Mouse (Mus musculus) liver, postnatal 0 days (tissue): ENCODE measurements around the gene Mc3r. TPM values are rescaled to one million over a fixed set of nuclear protein-coding genes. Genes with fewer than 3 reads are reported as not detected.

Source experiments
- ATAC-seq: fragments of 200-750 bp; cut with Nextera tagmentation; 2 replicates; pipeline ENCODE4 v1.8.0; 2017; ENCODE audit warnings: mild to moderate bottlenecking, moderate library complexity
- DNase-seq: peaks from one replicate; pipeline ENCODE4 v3.0.0-alpha.2; 2016
- H3K27ac ChIP-seq: fragments of 300-500 bp; sonication (generic); 2 replicates; pipeline ENCODE4 v1.5.1; 2014; ENCODE audit warnings: antibody characterized with exemption, moderate library complexity, mild to moderate bottlenecking, low read depth
- H3K27me3 ChIP-seq: fragments of 300-500 bp; sonication (generic); 2 replicates; pipeline ENCODE4 v1.6.1; 2014; ENCODE audit warnings: low read length, control low read depth, mixed read lengths; ENCODE audit not compliant: insufficient read depth
- H3K36me3 ChIP-seq: fragments of 300-500 bp; sonication (generic); replicated peaks from 2 replicates; pipeline ENCODE4 v1.6.1; 2014; ENCODE audit warnings: mild to moderate bottlenecking, control low read depth, low read length, moderate library complexity, mixed read lengths; ENCODE audit not compliant: insufficient read depth
- H3K4me1 ChIP-seq: fragments of 300-500 bp; sonication (generic); 2 replicates; pipeline ENCODE4 v1.6.1; 2014; ENCODE audit warnings: antibody characterized with exemption, mild to moderate bottlenecking, control low read depth; ENCODE audit not compliant: insufficient read depth
- H3K4me2 ChIP-seq: fragments of 300-500 bp; sonication (generic); 2 replicates; pipeline ENCODE4 v1.6.1; 2014; ENCODE audit warnings: low read depth, mild to moderate bottlenecking, low read length, moderate library complexity, mixed read lengths
- H3K4me3 ChIP-seq: fragments of 300-500 bp; sonication (generic); 2 replicates; pipeline ENCODE4 v1.5.1; 2014; ENCODE audit warnings: low read depth, low read length
- H3K9ac ChIP-seq: fragments of 300-500 bp; sonication (generic); replicated peaks from 2 replicates; pipeline ENCODE4 v1.6.1; 2014; ENCODE audit warnings: mild to moderate bottlenecking, moderate library complexity
- H3K9me3 ChIP-seq: fragments of 300-500 bp; sonication (generic); 2 replicates; pipeline ENCODE4 v1.6.1; 2016; ENCODE audit warnings: mild to moderate bottlenecking, control low read depth, low read length, mixed read lengths
- CTCF ChIP-seq: sonication (generic); IDR thresholded peaks from 2 replicates; pipeline ENCODE4 v1.5.1; 2016; ENCODE audit warnings: antibody characterized with exemption, low read depth
- EP300 ChIP-seq: IDR thresholded peaks from 2 replicates; pipeline ENCODE4 v1.6.1; 2016; ENCODE audit warnings: antibody characterized with exemption, low read depth, mild to moderate bottlenecking
- WGBS: fragments of 180-500 bp; shearing (Covaris S2); extraction: QIAGEN DNeasy Blood & Tissue Kit; methylation state at CpG from one replicate; pipeline ENCODE4 v1.1.7; 2014; ENCODE audit not compliant: insufficient replicate concordance; 5-methylcytosine and 5-hydroxymethylcytosine counted together
- polyA plus RNA-seq: library from polyadenylated mRNA; unstranded; fragments of >200 nt; fragmentation: Nextera tagmentation; extraction: Ambion mirVana; gene quantifications from 2 replicates; pipeline ENCODE4 v1.2.1, GENCODE M21; 2015

Mc3r gene
- polyA plus RNA-seq, 1 experiment from 2014 or later, result not detected

DNA sequence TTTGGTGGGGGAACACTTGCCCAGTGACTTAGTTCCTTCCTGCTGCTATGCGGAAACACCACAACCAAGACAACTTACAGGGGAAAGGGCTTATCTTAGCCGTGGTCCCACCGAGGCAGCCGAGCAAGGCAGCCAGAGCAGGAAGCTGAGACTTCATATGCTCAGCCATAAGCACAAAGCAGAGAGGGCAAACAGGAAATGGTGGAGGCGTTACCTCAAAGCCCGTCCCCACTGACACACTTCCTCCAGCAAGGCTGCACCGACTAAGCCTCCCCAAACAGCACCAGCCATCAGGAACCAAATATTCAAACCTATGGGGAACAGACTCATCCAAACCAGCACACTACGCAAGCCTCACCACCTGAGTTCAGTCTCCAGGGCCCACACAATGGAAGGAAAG lies 26.4 kb downstream of the Mc3r start:
- ATAC-seq, result no peak
- no peak overlapping the region for H3K9ac ChIP-seq
- WGBS, result 49% methylated on average over 8 of the region's 8 CpGs

DNA sequence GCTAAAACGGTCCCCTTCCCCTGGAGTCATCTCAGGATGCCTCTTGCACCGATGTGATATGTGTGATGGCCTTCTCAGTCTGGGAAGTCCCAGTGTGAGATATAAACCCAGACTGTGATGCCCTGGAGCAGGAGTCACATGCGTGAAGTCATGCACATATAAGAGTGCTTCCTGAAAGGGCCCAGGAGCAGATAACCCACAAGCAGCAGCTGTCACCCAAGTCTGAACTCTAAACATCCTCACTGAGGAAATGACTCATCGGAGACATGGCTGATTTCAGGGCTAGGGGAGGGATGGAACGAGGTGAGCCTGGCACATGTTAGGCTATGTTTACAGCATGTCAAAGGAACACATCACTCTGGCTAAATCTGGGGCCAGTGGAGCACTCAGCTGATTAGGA lies 27.9 kb downstream of the Mc3r start:
- Histone ChIP-seq H3K27me3 (no peaks in the 10 kb centered on the region), H3K9ac (no peak overlapping the region), H3K4me3 (no peak overlapping the region), H3K27ac (no peak overlapping the region), H3K4me2 (no peak overlapping the region), H3K9me3 (no peaks in the 10 kb centered on the region), H3K36me3 (no peaks in the 10 kb centered on the region), H3K4me1 (no peaks in the 10 kb centered on the region)
- DNase-seq, result no peak
- no peak for TF ChIP-seq EP300
- no peak for TF ChIP-seq CTCF
- 35% methylated on average over 5 of the region's 5 CpGs for WGBS
- peak; percentile 70 for ATAC-seq

More for the DNA sequence above, 26.4 kb downstream of the Mc3r start:
- Histone ChIP-seq H3K27me3 (no peaks in the 10 kb centered on the region), H3K27ac (no peak overlapping the region), H3K36me3 (no peaks in the 10 kb centered on the region), H3K4me3 (no peak overlapping the region), H3K4me1 (no peaks in the 10 kb centered on the region), H3K9me3 (no peaks in the 10 kb centered on the region), H3K4me2 (no peak overlapping the region)
- TF ChIP-seq CTCF (no peak), EP300 (no peak)
- no peak for DNase-seq

DNA sequence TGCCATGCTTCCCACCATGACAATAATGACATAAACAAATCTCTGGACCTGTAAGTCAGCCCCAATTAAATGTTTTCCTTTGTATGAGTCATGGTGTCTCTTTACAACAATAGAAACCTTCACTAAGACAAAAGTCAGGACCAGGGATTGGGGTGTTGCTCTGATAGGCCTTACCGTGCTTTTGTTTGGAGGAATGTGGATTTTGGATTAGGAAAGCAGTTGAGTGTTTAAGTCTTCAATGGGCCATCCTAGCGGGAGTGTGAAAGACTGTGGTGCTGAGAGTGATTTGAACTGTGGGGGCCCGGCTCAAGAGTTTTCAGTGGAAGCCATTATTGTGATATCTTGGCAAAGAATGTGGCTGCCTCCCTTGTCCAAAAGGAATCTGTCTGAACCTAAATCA lies 30.7 kb downstream of the Mc3r start:
- 74% methylated on average over 3 of the region's 3 CpGs for WGBS
- TF ChIP-seq CTCF (no peak), EP300 (no peak)
- ATAC-seq (no peak), DNase-seq (no peak)
- Histone ChIP-seq H3K4me3 (no peak overlapping the region), H3K4me1 (no peaks in the 10 kb centered on the region), H3K36me3 (no peaks in the 10 kb centered on the region), H3K9ac (no peak overlapping the region), H3K27me3 (no peaks in the 10 kb centered on the region), H3K4me2 (no peak overlapping the region), H3K27ac (no peak overlapping the region), H3K9me3 (no peaks in the 10 kb centered on the region)

DNA sequence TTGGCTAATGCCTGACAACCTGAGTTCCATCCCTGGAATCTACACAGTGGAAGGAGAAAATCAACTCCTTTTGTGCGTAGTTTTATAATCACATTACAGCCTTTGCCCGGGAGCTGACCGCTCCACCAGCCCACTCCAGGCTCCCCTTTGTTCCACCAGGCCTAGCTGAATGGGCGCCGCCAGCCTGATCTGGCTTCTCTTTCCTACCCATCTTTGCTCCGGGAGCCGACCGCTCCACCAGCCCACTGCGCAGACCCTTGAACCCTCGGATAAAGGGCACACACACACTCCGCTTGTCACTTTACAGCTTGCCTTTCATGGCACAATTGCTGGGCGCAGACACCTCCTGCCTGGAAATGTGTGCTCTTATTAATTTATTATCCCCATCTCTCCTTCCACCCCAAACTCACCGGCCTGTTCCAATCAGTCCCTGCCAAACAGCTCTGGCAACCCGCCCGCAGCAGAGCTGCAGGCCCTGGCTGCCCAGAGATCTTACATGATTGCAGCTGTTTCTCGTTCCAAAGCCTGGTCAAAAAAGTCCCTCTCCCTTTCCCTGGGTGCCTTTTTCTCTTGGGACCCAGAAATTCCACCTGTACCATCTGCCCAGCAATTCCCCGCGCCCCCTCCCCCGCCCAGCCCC lies 33.9 kb downstream of the Mc3r start:
- no peaks in the 10 kb centered on the region for H3K4me1 ChIP-seq
- H3K9me3 ChIP-seq, result no peaks in the 10 kb centered on the region
- H3K9ac ChIP-seq, result no peak overlapping the region
- no peak overlapping the region for H3K4me2 ChIP-seq
- H3K27me3 ChIP-seq, result no peaks in the 10 kb centered on the region
- ATAC-seq, result no peak
- H3K36me3 ChIP-seq, result no peaks in the 10 kb centered on the region
- TF ChIP-seq EP300 (no peak), CTCF (no peak)
- no peak overlapping the region for H3K27ac ChIP-seq
- WGBS, result 81% methylated on average over 19 of the region's 19 CpGs
- no peak for DNase-seq
- no peak overlapping the region for H3K4me3 ChIP-seq

DNA sequence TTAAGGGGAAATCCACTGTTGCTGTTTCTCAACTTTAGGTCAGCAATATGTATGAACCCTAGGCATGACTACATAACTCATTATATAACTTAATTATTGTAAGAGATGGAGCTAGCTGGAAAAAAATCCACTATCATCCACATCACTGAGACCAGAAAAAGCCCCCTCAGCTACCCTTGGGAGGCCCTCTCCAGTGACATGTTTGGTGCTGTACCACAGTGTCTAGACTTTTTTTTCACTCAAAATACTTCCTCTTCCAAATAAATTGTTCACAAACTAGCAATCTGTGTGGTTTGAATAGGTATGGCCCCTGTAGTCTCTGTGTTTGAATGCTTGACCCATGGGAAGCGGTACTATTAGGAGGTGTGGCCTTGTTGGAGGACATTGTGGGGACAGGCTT lies 39.4 kb downstream of the Mc3r start:
- H3K9me3 ChIP-seq, result no peaks in the 10 kb centered on the region
- H3K27ac ChIP-seq, result no peak overlapping the region
- WGBS, result 75% methylated on average over 1 of the region's 1 CpGs

DNA sequence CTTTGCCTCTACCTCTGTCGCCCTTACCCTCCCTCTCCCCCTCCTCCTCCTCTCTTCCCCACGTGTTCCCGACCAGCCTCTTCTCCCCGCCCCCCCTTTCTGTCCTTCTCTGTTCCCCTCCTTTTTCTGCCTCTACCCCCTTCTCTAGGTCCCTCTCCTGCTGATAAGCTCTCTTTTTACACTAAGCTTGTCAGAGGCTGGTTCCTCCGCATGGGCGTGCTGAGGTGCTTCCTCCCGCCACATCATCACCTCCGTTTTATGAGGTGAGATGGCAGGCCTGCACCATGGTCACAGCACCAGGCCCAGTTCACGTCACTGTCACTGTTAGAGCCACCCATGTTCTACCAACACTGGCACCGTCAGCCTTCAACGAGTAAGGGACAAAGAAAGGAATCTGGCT lies 40.7 kb downstream of the Mc3r start:
- 34% methylated on average over 11 of the region's 11 CpGs for WGBS
- Histone ChIP-seq H3K27ac (peak overlapping the region; percentile 66), H3K9ac (no peak overlapping the region), H3K4me3 (no peak overlapping the region), H3K9me3 (no peaks in the 10 kb centered on the region), H3K36me3 (no peaks in the 10 kb centered on the region), H3K4me2 (no peak overlapping the region), H3K4me1 (peaks cover 15% of the 10 kb centered on the region), H3K27me3 (no peaks in the 10 kb centered on the region)
- ATAC-seq (no peak), DNase-seq (no peak)
- no peak for TF ChIP-seq EP300
- no peak for TF ChIP-seq CTCF

More for the DNA sequence above, 39.4 kb downstream of the Mc3r start:
- H3K9ac ChIP-seq, result no peak overlapping the region
- H3K4me3 ChIP-seq, result no peak overlapping the region
- no peak for ATAC-seq
- H3K4me2 ChIP-seq, result no peak overlapping the region
- TF ChIP-seq CTCF, result no peak
- no peak for TF ChIP-seq EP300
- H3K27me3 ChIP-seq, result no peaks in the 10 kb centered on the region
- H3K36me3 ChIP-seq, result no peaks in the 10 kb centered on the region
- H3K4me1 ChIP-seq, result peaks cover 15% of the 10 kb centered on the region
- DNase-seq, result no peak

DNA sequence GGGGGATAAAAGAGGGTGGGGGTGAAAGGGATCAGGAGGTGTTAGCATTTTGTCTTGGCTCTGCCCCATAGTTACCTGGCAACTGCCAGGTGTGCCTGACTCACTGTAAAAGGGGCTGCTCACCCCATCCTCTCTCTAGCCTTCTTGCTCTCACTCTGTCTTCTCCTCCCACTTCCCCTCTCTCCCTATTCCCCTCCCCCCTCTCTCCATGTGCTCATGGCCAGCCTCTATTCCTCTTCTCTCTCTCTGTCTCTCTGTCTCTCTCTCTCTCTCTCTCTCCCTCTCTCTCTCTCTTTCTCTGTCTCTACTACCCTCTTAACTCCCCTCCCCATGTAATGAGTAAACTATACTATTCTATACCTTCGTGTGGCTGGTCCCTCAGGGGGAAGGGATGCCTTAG lies 41.3 kb downstream of the Mc3r start:
- Histone ChIP-seq H3K27me3 (no peaks in the 10 kb centered on the region), H3K9me3 (no peaks in the 10 kb centered on the region), H3K27ac (peak overlapping the region; percentile 66), H3K36me3 (no peaks in the 10 kb centered on the region), H3K4me3 (no peak overlapping the region), H3K4me1 (peaks cover 15% of the 10 kb centered on the region), H3K4me2 (no peak overlapping the region), H3K9ac (no peak overlapping the region)
- ATAC-seq, result no peak
- TF ChIP-seq EP300 (no peak), CTCF (no peak)
- no peak for DNase-seq
- 14% methylated on average over 1 of the region's 1 CpGs for WGBS
